Mouse (Mus musculus) forebrain, embryonic 12.5 days (tissue): ENCODE measurements around the gene Shc1. TPM values are rescaled to one million over a fixed set of nuclear protein-coding genes. Genes with fewer than 3 reads are reported as not detected.

Experiments used
- ATAC-seq: fragments of 200-750 bp; cut with Nextera tagmentation; 2 replicates; pipeline ENCODE4 v1.8.0; 2017; ENCODE audit warnings: moderate TSS enrichment; ENCODE audit not compliant: low FRiP score
- H3K27ac ChIP-seq: fragments of 300-500 bp; sonication (generic); 2 replicates; pipeline ENCODE4 v1.5.1; 2016; ENCODE audit warnings: mild to moderate bottlenecking
- H3K27me3 ChIP-seq: fragments of 300-500 bp; sonication (generic); 2 replicates; pipeline ENCODE4 v1.6.1; 2016; ENCODE audit warnings: mild to moderate bottlenecking
- H3K36me3 ChIP-seq: fragments of 300-500 bp; sonication (generic); replicated peaks from 2 replicates; pipeline ENCODE4 v1.6.1; 2016; ENCODE audit warnings: mild to moderate bottlenecking
- H3K4me1 ChIP-seq: fragments of 300-500 bp; sonication (generic); 2 replicates; pipeline ENCODE4 v1.6.1; 2016
- H3K4me2 ChIP-seq: fragments of 300-500 bp; sonication (generic); 2 replicates; pipeline ENCODE4 v1.6.1; 2016; ENCODE audit warnings: mild to moderate bottlenecking, moderate library complexity
- H3K4me3 ChIP-seq: fragments of 300-500 bp; sonication (generic); replicated peaks from 2 replicates; pipeline ENCODE4 v1.5.1; 2016; ENCODE audit warnings: mild to moderate bottlenecking
- H3K9ac ChIP-seq: fragments of 300-500 bp; sonication (generic); 2 replicates; pipeline ENCODE4 v1.6.1; 2016; ENCODE audit warnings: mild to moderate bottlenecking
- H3K9me3 ChIP-seq: fragments of 300-500 bp; sonication (generic); 2 replicates; pipeline ENCODE4 v1.6.1; 2016
- WGBS: fragments of 180-500 bp; shearing (Covaris S2); methylation state at CpG from one replicate; pipeline ENCODE4 v1.1.7; 2016; 5-methylcytosine and 5-hydroxymethylcytosine counted together
- polyA plus RNA-seq: library from polyadenylated mRNA; unstranded; fragments of >200 nt; fragmentation: Nextera tagmentation; extraction: Ambion mirVana; gene quantifications from 2 replicates; pipeline ENCODE4 v1.2.1, GENCODE M21; 2016

The Shc1 gene
- polyA plus RNA-seq, 1 experiment from 2014 or later: 30.9 TPM

GRCm38 (mm10) chr3:89473838-89474237 is 55.6 kb downstream of the Shc1 start:
- no peak overlapping the region for H3K27ac ChIP-seq
- H3K4me1 ChIP-seq: no peaks in the 10 kb centered on the region
- no peaks in the 10 kb centered on the region for H3K27me3 ChIP-seq
- H3K36me3 ChIP-seq: peaks cover 11% of the 10 kb centered on the region
- WGBS: 80% methylated on average over 6 of the region's 6 CpGs
- H3K9me3 ChIP-seq: no peaks in the 10 kb centered on the region
- ATAC-seq: no peak
- no peak overlapping the region for H3K4me3 ChIP-seq
- no peak overlapping the region for H3K9ac ChIP-seq
- H3K4me2 ChIP-seq: no peak overlapping the region

GRCm38 (mm10) chr3:89479055-89479454 is 60.8 kb downstream of the Shc1 start:
- Histone ChIP-seq H3K9me3 (no peaks in the 10 kb centered on the region), H3K27ac (no peak overlapping the region), H3K27me3 (no peaks in the 10 kb centered on the region), H3K4me3 (no peak overlapping the region), H3K4me2 (no peak overlapping the region), H3K9ac (no peak overlapping the region), H3K4me1 (no peaks in the 10 kb centered on the region), H3K36me3 (no peaks in the 10 kb centered on the region)
- WGBS: 85% methylated on average over 6 of the region's 6 CpGs
- no peak for ATAC-seq

Other genes starting within 250 kb of the Shc1 start
- 89.7 and 94.4 TPM in 2 replicates for gene Scamp3, start 241.0 kb upstream of the Shc1 start, polyA plus RNA-seq
- gene Fam189b, start 235.3 kb upstream of the Shc1 start, polyA plus RNA-seq: 25.6 and 26.3 TPM in 2 replicates
- gene Gba, start 215.5 kb upstream of the Shc1 start, polyA plus RNA-seq: 34.3 and 37.4 TPM in 2 replicates
- 95.1 and 97.9 TPM in 2 replicates for gene Thbs3, start 203.3 kb upstream of the Shc1 start, polyA plus RNA-seq
- gene Mtx1, start 191.4 kb upstream of the Shc1 start, polyA plus RNA-seq: 185 and 194 TPM in 2 replicates
- 3.8 and 4.7 TPM in 2 replicates for gene Muc1, start 189.4 kb upstream of the Shc1 start, polyA plus RNA-seq
- gene Krtcap2, start 172.5 kb upstream of the Shc1 start, polyA plus RNA-seq: 249 and 252 TPM in 2 replicates
- gene Trim46, start 172.1 kb upstream of the Shc1 start, polyA plus RNA-seq: 25.1 and 26.6 TPM in 2 replicates
- 79.1 and 84.3 TPM in 2 replicates for gene Dpm3, start 159.1 kb upstream of the Shc1 start, polyA plus RNA-seq
- 28.6 and 29.7 TPM in 2 replicates for gene Slc50a1, start 147.9 kb upstream of the Shc1 start, polyA plus RNA-seq
- 9.7 and 12.6 TPM in 2 replicates for gene Efna1, start 137.3 kb upstream of the Shc1 start, polyA plus RNA-seq
- 11.9 and 14.9 TPM in 2 replicates for gene Efna3, start 95.5 kb upstream of the Shc1 start, polyA plus RNA-seq
- gene Efna4, start 80.4 kb upstream of the Shc1 start, polyA plus RNA-seq: 17.1 and 20.0 TPM in 2 replicates
- 22.7 and 28.2 TPM in 2 replicates for gene Adam15, start 68.4 kb upstream of the Shc1 start, polyA plus RNA-seq
- gene Dcst2, start 56.5 kb upstream of the Shc1 start, polyA plus RNA-seq: 0.13 and 0.22 TPM in 2 replicates
- 0.36 and 0.54 TPM in 2 replicates for gene Dcst1, start 53.2 kb upstream of the Shc1 start, polyA plus RNA-seq
- 0.45 and 0.62 TPM in 2 replicates for gene Zbtb7b, start 23.7 kb upstream of the Shc1 start, polyA plus RNA-seq
- 0.24 and 2.0 TPM in 2 replicates for gene Lenep, start 15.7 kb upstream of the Shc1 start, polyA plus RNA-seq
- gene Flad1, start 6.6 kb upstream of the Shc1 start, polyA plus RNA-seq: 32.2 and 33.1 TPM in 2 replicates
- 363 and 395 TPM in 2 replicates for gene Cks1b, start 60 bp upstream of the Shc1 start, polyA plus RNA-seq
- gene Pygo2, start 11.8 kb downstream of the Shc1 start, polyA plus RNA-seq: 47.2 and 48.8 TPM in 2 replicates
- gene Pbxip1, start 18.3 kb downstream of the Shc1 start, polyA plus RNA-seq: 14.4 and 14.7 TPM in 2 replicates
- gene Pmvk, start 36.1 kb downstream of the Shc1 start, polyA plus RNA-seq: 65.6 and 66.1 TPM in 2 replicates
- 2.0 and 2.3 TPM in 2 replicates for gene Kcnn3, start 101.7 kb downstream of the Shc1 start, polyA plus RNA-seq